Mouse (Mus musculus): ENCODE measurements at regions not wholly inside any gene's neighbourhood (a gene's known extent, or its start where the extent isn't known, plus 50 kb on each side); places are given as distances from the start of the nearest gene placed in this dataset.

DNA sequence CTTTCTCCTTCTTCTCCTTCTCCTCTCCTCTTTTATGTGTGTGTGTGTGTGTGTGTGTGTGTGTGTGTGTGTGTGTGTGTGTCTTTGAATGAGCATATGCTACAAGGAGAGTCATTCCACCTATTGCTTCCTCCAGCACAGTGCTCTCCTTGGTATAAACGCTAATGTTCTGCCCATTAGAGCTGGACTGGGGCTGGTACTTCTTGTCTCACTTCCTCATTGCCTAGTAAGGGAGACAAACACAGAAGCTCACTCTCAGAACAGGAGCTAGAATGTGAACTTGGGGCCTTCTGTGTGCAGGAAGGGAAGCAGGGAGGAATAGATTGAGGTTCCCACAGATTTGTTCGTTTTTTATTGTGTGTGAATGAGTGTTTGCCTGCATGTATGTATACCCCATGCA lies 54.9 kb upstream of the Shb start:
- DNase-seq (ENCODE audit: low spot score): no peak

GRCm38 (mm10) chr4:45586310-45586709 lies 54.0 kb upstream of the Shb start:
- DNase-seq (ENCODE audit: low spot score): no peak

GRCm38 (mm10) chr4:45585188-45585820 lies 53.0 kb upstream of the Shb start:
- peak; percentile 67 for DNase-seq (ENCODE audit: low spot score)

- DNase-seq (ENCODE audit: low spot score): peak; percentile 63
These were observed 51.7 kb upstream of the Shb start for GRCm38 (mm10) chr4:45583966-45584365.

DNA sequence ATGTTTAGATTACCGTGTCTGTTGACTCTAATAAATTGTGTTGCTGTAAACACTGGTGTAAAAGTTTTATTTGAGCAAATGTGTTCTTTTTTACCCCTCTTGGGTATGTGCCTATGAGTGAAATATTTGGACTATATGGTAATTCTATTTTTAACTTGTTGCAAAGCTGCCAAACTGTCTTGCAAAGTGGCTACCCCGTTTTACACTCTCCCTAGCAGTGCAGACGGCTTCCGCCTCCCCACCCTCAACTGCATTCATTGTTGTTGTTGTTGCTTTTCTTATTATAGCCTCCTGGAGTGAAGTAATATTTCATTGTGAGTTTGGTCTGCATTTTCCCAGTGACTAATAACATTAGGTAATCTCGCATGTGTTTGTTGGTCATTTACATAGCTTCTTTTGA lies 50.2 kb upstream of the Shb start:
- DNase-seq (ENCODE audit: low spot score): no peak
